Mouse (Mus musculus) CH12F3 (cell line): ENCODE results near the gene Gm26920.
"Not testable (repeated sequence)": the region's sequence is repeated elsewhere in the genome, so short reads cannot be mapped to it uniquely, and the experiment has no call there.

Source experiments
- in situ Hi-C: fragments of 300-500 bp; cut with MboI; formaldehyde crosslinking; loops from 2 replicates; pipeline ENCODE4 v1.14.3; 2020; ENCODE audit warnings: low sequenced_read_pairs

The Gm26920 gene

DNA sequence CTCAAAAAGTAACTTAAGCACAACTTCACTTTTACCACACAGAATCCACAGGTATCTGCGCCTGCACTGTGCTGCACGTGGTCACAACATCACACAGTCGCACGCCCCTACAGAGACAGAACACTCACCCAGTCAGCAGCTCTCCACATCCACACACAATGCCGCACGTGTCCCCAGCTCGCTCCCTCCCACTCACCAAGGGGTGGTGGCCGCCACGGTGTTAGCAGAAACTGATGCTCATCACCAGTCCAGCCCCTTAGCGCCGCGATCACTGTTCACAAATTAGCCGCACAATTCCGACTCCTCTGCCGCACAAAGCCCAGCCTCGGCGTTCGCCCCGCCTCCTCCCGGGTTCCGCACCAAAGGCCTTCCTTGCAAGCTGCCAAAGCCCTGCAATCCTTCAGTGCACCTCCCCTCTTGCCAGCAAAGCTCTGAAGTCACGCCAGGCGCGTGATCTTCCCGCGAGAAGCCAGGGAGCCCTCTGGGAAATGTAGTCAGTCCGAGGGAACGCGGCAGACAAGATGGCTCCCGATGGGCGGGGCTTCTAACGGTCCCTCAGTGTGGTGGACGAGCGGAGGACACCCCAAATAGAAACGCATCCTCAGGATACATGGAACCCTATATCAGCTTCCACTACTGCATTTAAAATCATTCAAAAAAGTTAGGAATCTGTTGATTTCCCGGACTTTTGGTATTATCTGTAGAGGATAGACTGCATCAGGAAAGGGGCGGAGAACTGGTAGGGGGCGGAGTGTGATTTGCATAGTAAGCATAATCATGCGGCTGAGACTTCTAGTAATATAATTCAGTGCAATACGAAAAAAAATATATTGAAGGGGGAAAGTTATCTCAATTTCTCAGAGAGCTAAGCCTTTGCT, at the start of gene Gm26920, which contains the start of gene Zfp566:
TSS of gene Gm26920 (minus strand) at position 319 of the 878 bp plus-strand sequence.
TSS of gene Zfp566 (minus strand) at position 436 of the 878 bp plus-strand sequence.
- in situ Hi-C loops = no loop called here

- in situ Hi-C loops = no loop called here
Measured at GRCm38 (mm10) chr7:30136826-30137225, 46.6 kb upstream of the Gm26920 start.

GRCm38 (mm10) chr7:30132396-30132795, 42.2 kb upstream of the Gm26920 start:
- in situ Hi-C loops = no loop called here

GRCm38 (mm10) chr7:30129900-30130299, 39.7 kb upstream of the Gm26920 start:
- in situ Hi-C loops = no loop called here

- in situ Hi-C loops = no loop called here
Measured at GRCm38 (mm10) chr7:30122188-30122530, 31.9 kb upstream of the Gm26920 start.

DNA sequence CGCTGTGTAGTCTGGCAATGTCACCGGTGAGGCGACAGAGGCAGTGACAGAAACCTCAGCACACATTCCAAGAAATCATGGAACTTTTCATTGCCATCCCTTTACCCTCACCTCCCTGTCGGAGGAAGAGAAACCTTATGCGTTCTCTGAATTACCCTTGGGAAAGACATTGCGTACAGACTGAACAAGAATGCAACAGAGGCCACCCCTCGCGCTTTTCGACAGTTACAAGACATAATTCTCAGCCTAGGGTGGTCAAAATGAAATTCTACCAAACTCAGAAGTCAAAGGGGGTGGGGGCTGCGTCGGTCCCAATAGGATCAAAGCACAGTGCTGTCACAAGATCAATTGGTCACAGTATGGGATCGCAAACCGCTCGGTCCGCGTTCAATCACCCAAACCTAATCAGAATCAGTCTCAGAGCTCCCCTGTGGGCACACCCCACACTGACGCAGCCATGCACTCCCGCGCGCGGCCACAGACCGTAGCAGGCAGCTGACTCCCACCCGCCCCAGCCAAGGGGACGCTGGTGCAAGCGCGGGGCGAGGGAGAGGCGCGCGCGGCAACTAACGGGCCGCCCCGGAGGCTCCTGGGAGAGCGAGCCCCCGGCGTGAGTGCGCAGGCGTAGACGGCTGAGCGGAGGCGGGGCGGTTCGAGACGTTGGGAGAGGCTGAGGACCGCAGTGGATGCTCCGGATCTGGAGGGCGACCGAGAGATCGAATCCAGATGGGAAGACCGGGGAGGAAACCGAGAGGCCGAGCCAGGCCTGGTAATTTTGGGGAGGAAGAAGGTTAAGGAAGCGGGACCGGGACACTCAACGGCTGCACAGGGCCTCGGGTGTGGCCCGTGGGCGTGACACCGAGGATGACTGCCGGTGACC, 31.3 kb upstream of the Gm26920 start, which contains the start of gene Zfp382:
TSS of gene Zfp382 (plus strand) at position 635 of the 880 bp plus-strand sequence.
- in situ Hi-C loops = no loop called here

DNA sequence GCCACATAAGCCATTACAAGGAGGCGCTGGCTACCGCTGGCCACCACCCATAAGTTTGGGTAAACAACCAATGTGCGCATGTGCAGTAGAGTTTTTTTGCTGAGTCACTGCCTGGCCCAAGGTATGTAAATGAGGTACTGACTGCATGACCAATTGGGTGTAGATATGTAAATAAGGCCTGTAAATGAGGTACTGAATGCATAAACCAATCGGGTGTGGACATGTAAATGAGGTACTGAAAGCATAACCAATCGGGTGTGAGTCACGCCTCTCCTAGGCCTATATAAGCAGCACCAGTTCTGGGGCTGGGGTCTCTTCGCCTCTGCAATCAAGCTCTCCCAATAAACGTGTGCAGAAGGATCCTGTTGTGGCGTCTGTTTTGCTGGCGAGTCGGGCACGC, 27.7 kb upstream of the Gm26920 start:
- in situ Hi-C loops = not testable (repeated sequence)

DNA sequence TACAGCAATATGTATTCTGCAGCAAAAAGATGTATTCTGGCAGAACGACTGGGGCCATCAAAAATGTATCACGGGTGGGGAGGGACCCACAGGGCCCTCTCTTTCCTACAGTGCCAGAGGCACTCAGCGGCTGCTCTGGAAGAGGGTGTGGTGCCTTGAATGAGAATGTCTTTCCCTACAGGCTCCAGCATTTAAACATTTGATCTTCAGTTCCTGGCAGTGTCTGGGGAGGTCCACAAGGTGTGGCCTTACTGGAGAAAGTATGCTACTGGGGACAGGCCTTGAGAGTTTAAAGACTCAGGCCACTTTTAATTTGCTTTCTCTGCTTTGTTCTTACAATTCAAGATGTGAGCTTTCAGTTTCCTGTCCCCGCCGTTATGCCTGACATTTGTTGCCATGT, 25.9 kb upstream of the Gm26920 start:
- in situ Hi-C loops = no loop called here

DNA sequence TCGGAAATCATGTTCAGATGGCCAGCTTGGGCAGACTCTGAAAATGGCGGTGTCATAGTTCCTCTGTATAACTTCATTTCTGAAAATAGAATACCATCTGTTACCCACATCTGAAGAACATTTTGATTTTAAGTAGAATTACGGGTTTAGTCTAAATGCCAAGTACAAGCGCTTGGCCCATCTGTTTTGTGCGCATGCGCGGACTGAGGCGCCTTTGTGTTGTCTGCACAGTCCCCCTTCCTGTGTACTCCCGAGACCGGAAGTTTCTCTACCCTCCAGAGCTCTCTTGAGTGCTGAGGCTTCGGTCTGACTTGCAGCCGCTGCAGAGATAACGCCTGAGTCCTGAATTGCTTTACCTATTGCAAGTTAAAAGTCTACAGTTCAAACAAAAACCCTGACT, 9.1 kb upstream of the Gm26920 start:
- in situ Hi-C loops = no loop called here

GRCm38 (mm10) chr7:30095551-30096125, 5.4 kb upstream of the Gm26920 start:
- in situ Hi-C loops = no loop called here

GRCm38 (mm10) chr7:30094646-30095429, 4.6 kb upstream of the Gm26920 start, which contains the start of gene Zfp260:
Zfp260 (plus strand) TSS chr7:30094777.
- in situ Hi-C loops = no loop called here

DNA sequence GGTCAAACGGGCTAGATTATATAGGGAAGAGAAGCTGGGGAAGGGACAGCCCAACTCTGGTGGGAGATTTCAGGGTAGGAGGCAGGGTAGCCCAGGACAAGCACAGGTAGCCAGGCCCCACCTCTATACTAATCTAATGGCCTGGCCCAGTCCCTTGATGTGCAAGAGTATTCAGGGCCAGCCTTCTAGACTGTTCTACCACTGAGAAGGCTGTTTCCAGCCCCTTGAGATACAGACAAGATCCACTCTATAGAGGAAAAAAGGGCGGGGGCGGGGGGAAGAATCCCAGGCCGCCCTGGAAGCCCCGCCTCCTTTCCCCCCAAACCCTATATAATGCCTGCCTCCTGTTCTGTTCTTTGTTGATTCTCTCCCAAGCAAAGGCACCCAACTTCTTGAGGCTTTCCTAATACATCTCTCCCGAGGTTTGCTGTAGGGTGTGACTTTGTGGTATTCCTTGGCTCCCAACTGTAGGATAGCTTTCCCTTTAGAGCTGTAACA, 3.8 kb upstream of the Gm26920 start:
- in situ Hi-C loops = no loop called here

DNA sequence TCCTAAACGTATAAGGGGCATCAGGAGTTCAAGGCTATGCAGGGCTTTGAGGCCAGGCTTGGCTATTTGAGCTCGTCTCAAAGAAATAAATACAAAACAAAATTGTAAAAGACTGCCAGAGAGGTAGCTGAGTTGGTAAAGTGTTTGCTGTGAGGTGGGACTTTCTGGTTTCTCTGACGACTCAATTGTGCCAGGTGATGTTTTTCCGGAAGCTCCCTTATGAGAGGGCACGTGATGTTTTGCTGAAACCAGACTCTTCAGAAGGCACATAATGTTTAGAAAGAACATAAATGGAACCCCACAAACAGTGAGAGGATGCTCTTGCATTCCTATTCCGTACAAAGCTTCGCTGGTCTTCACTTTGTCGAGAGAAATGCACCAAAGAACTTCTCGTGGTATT, 2.5 kb upstream of the Gm26920 start:
- in situ Hi-C loops = no loop called here

- in situ Hi-C loops = no loop called here
Measured at GRCm38 (mm10) chr7:30090970-30091585, 868 bp upstream of the Gm26920 start.

- in situ Hi-C loops = no loop called here
Measured at GRCm38 (mm10) chr7:30089405-30089804, 805 bp downstream of the Gm26920 start.

GRCm38 (mm10) chr7:30086524-30086923, 3.7 kb downstream of the Gm26920 start:
- in situ Hi-C loops = no loop called here

DNA sequence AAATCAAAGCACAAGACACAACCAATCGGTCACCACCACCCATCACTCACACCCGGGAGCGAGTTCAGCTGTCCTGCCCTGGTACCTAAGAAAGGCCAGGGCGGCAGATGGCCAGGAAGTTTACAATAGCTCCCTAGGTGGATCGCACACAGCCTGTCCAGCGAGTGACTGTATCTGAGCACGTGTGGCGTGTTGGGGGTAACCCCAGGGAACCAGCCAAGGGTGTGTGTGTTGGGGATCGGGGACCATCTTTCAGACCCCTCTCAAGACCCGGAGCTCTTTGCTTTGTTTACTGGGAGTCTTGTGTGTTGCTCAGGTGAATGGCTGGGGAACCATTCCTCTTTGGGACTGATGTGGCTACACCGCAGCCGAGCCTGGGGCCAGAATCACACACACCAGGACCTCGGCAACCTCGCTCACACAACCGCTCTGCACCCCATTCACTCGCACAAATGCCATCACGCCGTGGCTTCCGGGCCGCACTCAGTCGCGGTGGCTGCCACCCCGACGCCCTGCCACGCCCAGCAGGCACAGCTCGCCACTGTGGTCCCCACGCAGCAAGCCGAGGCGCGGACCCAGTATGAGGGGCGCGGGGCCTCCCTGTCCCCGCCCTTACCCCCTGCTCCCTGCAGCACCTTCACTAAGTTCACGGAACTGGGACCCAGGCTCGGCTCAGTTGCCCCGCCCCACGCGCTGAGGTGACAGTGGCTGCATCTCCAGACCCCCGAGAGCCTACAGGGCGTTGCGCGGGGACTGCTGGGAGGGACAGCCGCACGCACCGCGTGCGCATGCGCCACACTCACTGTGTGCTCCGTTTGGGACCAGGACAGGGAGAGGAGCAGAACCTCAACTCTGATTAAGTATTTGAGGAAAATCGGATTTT, 17.8 kb downstream of the Gm26920 start, which contains the start of gene Zfp82:
TSS of gene Zfp82 (minus strand) at position 755 of the 883 bp plus-strand sequence.
- in situ Hi-C loops = no loop called here

GRCm38 (mm10) chr7:30064622-30065021, 25.6 kb downstream of the Gm26920 start:
- in situ Hi-C loops = no loop called here

- in situ Hi-C loops = no loop called here
Measured at GRCm38 (mm10) chr7:30062478-30062877, 27.7 kb downstream of the Gm26920 start.
